Mouse (Mus musculus): ENCODE data around the gene Gnaq.
"Not testable (repeated sequence)": the region's sequence is repeated elsewhere in the genome, so short reads cannot be mapped to it uniquely, and the experiment has no call there.

Gnaq gene

GRCm38 (mm10) chr19:16132791-16132864, at the start of gene Gnaq:
Gnaq (plus strand) TSS chr19:16132831.
- no peak for DNase-seq

GRCm38 (mm10) chr19:16083981-16084630, 48.5 kb upstream of the Gnaq start:
- not testable (repeated sequence) for DNase-seq

- DNase-seq = no peak
These were observed 47.4 kb upstream of the Gnaq start for GRCm38 (mm10) chr19:16085248-16085647.

- no peak for DNase-seq
These were observed 46.5 kb upstream of the Gnaq start for GRCm38 (mm10) chr19:16086154-16086553.

DNA sequence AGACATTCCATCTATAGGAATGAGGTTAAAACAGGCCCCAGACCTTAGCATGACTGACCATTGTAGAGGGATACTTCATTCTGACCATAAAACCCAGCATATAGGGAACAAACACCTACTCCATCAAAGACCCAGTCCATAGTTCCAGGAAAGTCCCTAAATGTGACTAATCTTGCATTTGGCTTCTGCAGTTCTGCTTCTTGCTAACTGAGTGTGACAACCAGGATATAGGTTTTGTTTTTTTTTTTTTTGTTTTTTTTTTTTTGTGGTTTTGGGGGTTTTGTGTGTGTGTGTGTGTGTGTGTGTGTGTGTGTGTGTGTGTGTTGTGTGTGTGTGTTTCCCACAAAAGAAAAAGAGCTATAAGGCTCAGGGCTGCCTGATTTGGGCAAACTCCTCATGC, 46.0 kb upstream of the Gnaq start:
- no peak for DNase-seq

DNA sequence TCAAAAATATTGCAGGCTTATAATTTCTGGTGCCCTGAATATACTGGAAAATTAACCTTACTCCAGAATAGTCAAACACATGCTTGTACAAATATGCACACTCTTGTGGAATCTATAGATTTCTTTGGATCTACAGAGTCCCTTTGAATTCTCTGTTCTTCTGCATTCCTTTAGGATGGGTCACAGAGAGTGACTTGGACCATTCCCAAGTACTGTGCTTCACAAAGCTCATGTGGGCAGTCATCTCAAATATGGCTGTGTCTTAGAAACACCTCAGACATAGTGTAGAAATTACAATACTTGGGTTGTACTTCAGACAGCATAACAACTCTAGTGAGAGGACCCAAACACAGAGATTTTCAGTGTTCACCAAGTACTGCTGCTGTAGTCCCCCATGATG, 45.2 kb upstream of the Gnaq start:
- no peak for DNase-seq

DNA sequence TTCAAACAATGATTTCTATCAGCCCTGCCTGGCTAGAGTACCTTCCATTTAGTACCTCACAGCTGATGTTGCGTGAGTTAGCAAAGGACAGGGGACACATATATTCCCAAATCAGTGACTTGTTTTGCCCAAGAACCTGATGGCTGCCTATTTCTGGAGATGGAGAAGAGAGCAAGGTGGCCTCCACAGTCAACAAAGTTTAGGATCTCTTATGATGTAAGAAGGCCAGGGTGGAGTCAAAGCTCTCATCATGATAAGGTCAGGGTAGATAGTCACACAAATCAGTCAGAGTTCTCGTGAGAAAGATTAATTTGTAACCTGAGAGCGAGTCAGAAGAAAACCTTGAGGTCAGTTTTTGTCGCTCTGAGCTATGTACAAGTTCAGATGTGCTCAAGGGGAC, 39.0 kb upstream of the Gnaq start:
- DNase-seq = no peak

- DNase-seq = no peak
These were observed 22.7 kb upstream of the Gnaq start for GRCm38 (mm10) chr19:16109901-16110300.

GRCm38 (mm10) chr19:16110670-16111069, 22.0 kb upstream of the Gnaq start:
- no peak for DNase-seq

GRCm38 (mm10) chr19:16113295-16113694, 19.3 kb upstream of the Gnaq start:
- DNase-seq = no peak

DNA sequence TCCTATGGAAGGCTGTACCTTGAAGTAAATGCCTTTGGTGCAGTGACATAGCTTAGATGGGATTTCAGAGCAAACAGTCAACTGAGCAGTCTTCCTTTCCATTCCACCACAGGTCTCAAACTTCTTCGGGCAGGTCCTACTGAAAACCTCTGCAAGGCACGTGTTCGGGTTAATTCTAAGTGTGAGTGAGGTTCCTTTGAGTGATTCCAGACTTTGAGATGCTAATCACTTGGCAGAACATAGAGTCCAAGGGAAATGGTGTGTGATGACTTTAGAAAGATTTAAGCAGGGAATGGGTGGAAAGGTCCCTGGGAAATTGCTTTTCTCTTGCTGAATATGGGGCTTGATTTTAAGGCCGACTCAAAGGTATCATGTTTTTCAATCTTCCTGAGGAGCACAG, 14.2 kb upstream of the Gnaq start:
- no peak for DNase-seq

GRCm38 (mm10) chr19:16121301-16121700, 11.3 kb upstream of the Gnaq start:
- DNase-seq = no peak

DNA sequence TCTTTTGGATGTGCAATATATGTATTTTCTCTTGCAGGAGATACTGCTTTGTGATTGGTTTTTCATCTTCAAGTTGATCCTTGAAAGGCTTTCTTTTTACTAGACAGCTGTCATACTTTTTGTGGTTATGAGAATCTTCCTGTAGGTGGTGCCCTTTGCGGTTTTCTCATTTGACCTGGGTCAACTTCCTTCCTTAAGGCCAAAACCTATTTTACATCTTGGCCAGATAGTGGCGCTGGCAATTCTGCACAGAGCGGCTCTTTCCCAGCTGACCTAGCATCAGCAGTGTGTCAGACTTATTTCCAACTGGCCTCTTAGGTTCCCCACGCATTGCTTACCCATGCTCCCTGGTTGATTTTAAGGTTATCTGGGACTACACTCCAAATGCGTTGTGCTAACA, 3.9 kb upstream of the Gnaq start:
- peak in 1 of 2 experiments; percentile 18 for DNase-seq

GRCm38 (mm10) chr19:16129171-16129570, 3.5 kb upstream of the Gnaq start:
- no peak for DNase-seq

DNA sequence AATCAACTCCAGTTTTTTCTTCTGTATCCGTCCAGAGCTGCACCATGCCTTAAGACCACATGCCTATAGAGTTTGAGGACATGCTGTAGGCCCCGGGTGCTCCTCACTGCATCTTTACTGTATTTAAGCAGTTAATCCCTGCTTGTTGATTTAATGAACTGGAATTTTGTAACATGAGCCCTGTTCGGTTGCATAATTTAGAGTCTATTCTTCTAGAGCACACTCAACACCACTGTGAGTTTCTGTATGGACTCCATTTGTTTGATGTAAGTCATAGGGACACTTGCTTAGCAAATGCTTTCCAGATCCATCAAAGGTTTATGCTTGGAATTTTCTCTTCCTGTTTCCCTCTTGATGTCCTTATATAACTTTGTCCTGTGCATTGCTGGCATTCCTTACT, 2.2 kb upstream of the Gnaq start:
- no peak for DNase-seq

DNA sequence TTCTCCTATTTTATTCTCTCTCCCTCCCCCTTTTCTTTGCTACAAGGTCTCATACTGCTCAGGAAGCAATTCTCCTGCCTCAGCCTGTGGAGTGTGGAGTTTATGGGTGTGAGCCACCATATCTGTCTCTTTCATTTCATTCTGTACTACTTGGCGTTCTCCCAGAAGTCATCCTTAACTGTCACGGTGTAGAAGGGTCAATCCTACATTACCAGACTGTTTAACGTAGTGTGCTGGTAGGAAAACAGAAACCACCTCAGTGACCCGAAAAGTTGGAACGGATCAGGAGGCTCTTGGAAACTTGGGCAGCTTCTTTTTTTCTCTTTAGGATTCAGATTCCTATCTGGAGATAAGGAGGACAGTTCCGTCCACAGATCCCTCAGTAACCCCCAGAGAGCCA, 800 bp upstream of the Gnaq start:
- no peak for DNase-seq

- DNase-seq = peak; percentile 84 to 85
These were observed 266 bp upstream of the Gnaq start for GRCm38 (mm10) chr19:16132340-16132790.

GRCm38 (mm10) chr19:16132865-16133720, 462 bp downstream of the Gnaq start:
- DNase-seq = peak; percentile 50 to 58

GRCm38 (mm10) chr19:16133721-16134570, 1.3 kb downstream of the Gnaq start:
- DNase-seq = no peak

DNA sequence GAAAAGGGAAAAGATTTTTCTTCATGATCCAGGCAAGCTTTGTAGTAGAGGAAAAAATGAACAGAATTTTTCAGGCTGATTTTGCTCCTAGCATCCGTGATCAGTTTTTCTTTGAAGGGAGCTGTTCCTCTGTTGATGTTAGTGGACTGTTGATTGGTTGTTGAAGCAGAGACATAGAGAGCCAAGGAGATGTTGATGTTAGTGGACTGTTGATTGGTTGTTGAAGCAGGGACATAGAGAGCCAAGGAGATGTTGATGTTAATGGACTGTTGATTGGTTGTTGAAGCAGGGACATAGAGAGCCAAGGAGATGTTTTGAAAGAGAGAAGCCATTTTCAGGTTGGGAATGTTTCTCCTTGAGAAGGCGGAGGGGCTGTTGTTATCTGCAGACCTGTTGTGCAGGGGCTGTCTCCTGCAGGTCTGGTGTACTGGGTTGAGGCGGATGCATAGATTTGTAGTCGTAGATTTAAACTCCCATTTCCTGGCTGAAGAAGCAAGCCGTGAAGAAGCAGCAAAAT, 5.5 kb downstream of the Gnaq start:
- DNase-seq = no peak

GRCm38 (mm10) chr19:16140710-16141109, 8.1 kb downstream of the Gnaq start:
- DNase-seq = no peak

DNA sequence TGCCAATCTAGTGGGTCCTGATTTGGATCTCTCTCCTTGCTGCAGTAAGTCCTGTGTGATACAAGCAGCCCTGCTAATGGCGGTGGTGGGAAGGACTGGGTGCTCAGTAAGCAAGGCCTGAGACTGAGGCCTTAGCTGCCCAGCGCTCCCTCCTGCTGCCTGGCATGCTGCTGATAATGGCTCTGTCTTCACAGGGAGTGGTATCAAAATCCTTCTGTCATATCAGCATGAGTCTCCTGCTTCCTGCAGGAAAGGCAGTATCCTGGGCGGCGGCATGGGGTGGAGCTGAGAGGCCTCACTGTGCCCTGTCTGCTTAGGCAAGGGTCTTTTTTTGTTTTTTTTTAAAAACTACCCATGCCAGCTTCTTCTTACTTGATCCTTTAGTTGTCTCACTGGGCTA, 9.2 kb downstream of the Gnaq start:
- no peak for DNase-seq

DNA sequence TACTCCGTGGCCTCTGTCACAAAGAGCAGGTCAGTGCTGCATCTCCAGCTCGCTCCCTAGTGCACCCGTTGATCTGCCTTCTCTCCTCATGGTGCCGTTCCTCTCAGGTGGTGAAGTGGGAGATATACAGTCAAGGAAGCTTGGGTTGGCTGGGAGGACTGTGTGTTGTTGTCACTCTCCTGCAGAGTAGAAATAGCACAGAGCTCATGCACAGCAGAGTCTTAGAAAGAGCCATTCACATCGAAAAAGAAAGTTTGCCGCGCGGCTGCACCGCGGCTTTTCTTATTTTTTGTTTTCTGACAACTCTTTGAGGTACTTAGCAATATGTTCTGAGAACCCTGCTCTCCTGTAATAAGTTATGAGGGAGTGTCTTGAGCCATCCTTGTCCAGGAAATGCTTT, 10.4 kb downstream of the Gnaq start:
- DNase-seq = no peak

DNA sequence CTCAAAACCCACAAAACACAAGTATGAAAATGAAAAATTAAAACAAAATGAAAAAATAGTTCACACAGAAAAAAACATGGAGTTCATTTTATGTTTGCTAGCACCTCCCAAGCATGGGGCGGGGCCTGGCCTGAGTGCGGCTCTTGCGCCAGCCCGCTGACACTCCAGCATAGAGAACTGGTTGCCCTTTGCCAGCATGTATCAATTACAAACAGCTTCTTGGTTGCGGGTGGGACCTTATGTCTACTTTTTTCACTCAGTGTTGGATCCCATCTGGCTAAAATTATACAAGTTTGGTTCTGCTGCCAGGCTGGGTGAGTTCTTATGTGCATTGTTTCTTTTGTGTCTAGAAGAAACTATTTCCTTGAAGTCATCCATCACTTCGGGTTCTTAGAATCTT, 14.8 kb downstream of the Gnaq start:
- DNase-seq = no peak

Measured in thymus, postnatal 36 days (tissue).